Mouse (Mus musculus) C3H10T1/2 (cell line): ENCODE measurements around the gene Tlr2. TPM values are rescaled to one million over a fixed set of nuclear protein-coding genes. Genes with fewer than 3 reads are reported as not detected.

ENCODE experiments used
- polyA plus RNA-seq, 2 experiments: library from polyadenylated mRNA; unstranded; fragments of >200 nt; fragmentation: generic; extraction: Trizol; gene quantifications; one replicate each; pipeline ENCODE4 v1.2.1; 2012; ENCODE audit warnings: missing spikeins in 2 of 2

The Tlr2 gene
- polyA plus RNA-seq = 1 to 10 TPM in 1 of 2 experiments, under 1 TPM in 1; 0.98 to 7.3 TPM

DNA sequence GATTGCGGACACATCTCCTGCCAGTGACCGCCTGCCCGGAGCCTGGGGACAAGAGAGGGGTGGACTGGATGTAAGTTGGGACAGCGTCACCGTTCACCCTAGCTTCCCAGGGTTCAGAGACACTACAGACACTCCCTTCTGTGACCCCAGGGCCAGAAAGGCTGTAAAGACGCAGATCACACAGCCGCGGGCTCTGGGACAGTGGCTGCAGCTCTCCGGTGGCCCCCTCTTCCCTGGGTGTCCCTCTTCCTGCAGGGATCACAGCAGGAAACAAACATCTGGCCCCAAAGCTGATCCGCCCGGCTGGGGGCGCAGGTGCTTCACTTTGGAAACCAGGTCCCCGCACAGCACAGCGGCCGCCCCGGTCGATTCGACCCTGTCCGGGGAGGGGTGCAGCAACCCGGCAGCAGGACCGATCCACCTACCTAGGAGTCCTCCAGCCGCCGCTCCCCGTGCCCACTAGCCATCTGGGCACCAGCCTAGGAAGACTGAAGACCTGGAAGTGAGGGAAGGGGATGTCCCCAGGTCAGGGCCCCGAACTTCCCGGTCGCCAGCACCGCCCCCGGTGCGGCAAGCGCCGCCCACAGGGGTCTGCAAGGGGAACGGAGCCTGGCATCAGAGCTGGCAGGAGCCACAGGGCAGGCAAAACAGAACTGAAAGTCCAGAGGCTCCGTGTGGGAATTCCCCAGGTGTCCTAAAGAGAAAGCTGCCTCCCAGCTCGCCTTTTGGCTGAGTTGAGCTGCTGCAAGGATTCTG, at the start of gene Tlr2:
Gene Tlr2, minus strand, starts transcription at position 673 of the 756 bp plus-strand sequence.

Other genes starting within 250 kb of the Tlr2 start
- gene Sfrp2, start 75.4 kb downstream of the Tlr2 start, polyA plus RNA-seq = under 1 TPM in 1 of 2 experiments, not detected in 1; 0.80 TPM
- gene Tmem131l, start 198.4 kb upstream of the Tlr2 start, polyA plus RNA-seq = 10 to 100 TPM in 1 of 2 experiments, 1 to 10 TPM in 1; 8.8 to 18.9 TPM